In genomic region chr9:78476531-78477020, GRCm38 (mm10) we compare ENCODE assay signal across 9 mouse cellular contexts. TPM values are rescaled to one million over a fixed set of nuclear protein-coding genes. Genes with fewer than 3 reads are reported as not detected.
DNase-seq lines count a peak whose midpoint lies in the region; ATAC-seq and TF ChIP-seq lines count a peak whose summit lies in the region.
"Had no signal": no experiment of that assay in that cellular context is flagged by ENCODE, and none has a peak within 500 bp of the region (broad histone marks: within the 10 kb centered on the region; RNA-seq: fewer than 3 reads in every experiment).

No protein-coding gene starts in this region.

- H3K36me3 ChIP-seq in intestine, embryonic 14.5 days (ENCODE audit: control insufficient read depth, insufficient read depth, low read length) = peaks cover 63% of the 10 kb centered on the region
- H3K36me3 ChIP-seq in intestine, postnatal 0 days (ENCODE audit: control insufficient read depth, insufficient read depth) = peaks cover 36% of the 10 kb centered on the region
- H3K36me3 ChIP-seq in limb, embryonic 11.5 days (ENCODE audit: control insufficient read depth, insufficient read depth, low read length) = peaks cover 11% of the 10 kb centered on the region; the same call in 1 of the 2 replicates
- peaks cover 8% of the 10 kb centered on the region; the same call in 1 of the 2 replicates for H3K36me3 ChIP-seq in neural tube, embryonic 11.5 days (ENCODE audit: control insufficient read depth, insufficient read depth, low read length)

- peak; percentile 70 for DNase-seq in intestine, embryonic 14.5 days (ENCODE audit: low spot score)
- DNase-seq in embryo, embryonic 10.5 days (ENCODE audit: low spot score) = peak; percentile 65
- peak; percentile 60 for DNase-seq in limb, embryonic 11.5 days (ENCODE audit: low spot score)
- DNase-seq in neural tube, embryonic 11.5 days (ENCODE audit: low spot score) = no peak
- no peak for DNase-seq in frontal cortex, postnatal 10 days (ENCODE audit: low spot score in 2 of 2)
- DNase-seq in gastrocnemius, postnatal 14 days = no peak
- DNase-seq in lung, postnatal 10 days = no peak

- no peaks in the 10 kb centered on the region for H3K4me1 ChIP-seq in intestine, embryonic 14.5 days (replicated peaks; ENCODE audit: control insufficient read depth, insufficient read depth, low read length)
- H3K4me1 ChIP-seq in intestine, postnatal 0 days (replicated peaks; ENCODE audit: control insufficient read depth, insufficient read depth, low read length) = no peaks in the 10 kb centered on the region
- 0 out of 2 replicates have a peak, but pooled peaks cover 2% of the 10 kb centered on the region for H3K4me1 ChIP-seq in limb, embryonic 11.5 days (ENCODE audit: control insufficient read depth, insufficient read depth, low read length)
- H3K4me1 ChIP-seq in neural tube, embryonic 11.5 days (ENCODE audit: control insufficient read depth, insufficient read depth, low read length) = no peaks in the 10 kb centered on the region

- 0% methylated on average over 1 of the region's 1 CpGs for WGBS in intestine, embryonic 14.5 days
- WGBS in intestine, postnatal 0 days = 30% methylated on average over 1 of the region's 1 CpGs
- WGBS in limb, embryonic 11.5 days = 8% methylated on average over 1 of the region's 1 CpGs
- WGBS in neural tube, embryonic 11.5 days = 17% methylated on average over 1 of the region's 1 CpGs

- H3K27ac ChIP-seq in intestine, embryonic 14.5 days (ENCODE audit: low read depth) = no peak overlapping the region
- no peak overlapping the region for H3K27ac ChIP-seq in intestine, postnatal 0 days (ENCODE audit: low read depth, low read length)
- H3K27ac ChIP-seq in limb, embryonic 11.5 days (replicated peaks; ENCODE audit: low read depth, low read length) = no peak overlapping the region
- no peak overlapping the region for H3K27ac ChIP-seq in neural tube, embryonic 11.5 days (ENCODE audit: low read depth, low read length)
- H3K27ac ChIP-seq: macrophage had no signal

- no peaks in the 10 kb centered on the region for H3K9me3 ChIP-seq in intestine, embryonic 14.5 days (ENCODE audit: control insufficient read depth, low read length)
- H3K9me3 ChIP-seq in intestine, postnatal 0 days (ENCODE audit: control insufficient read depth) = no peaks in the 10 kb centered on the region
- H3K9me3 ChIP-seq in limb, embryonic 11.5 days (ENCODE audit: control insufficient read depth, low read length) = no peaks in the 10 kb centered on the region
- no peaks in the 10 kb centered on the region for H3K9me3 ChIP-seq in neural tube, embryonic 11.5 days (ENCODE audit: control insufficient read depth, low read length)

- no peak overlapping the region for H3K9ac ChIP-seq in intestine, embryonic 14.5 days (ENCODE audit: low read length)
- no peak overlapping the region for H3K9ac ChIP-seq in intestine, postnatal 0 days (ENCODE audit: low read depth, low read length)
- H3K9ac ChIP-seq in limb, embryonic 11.5 days (ENCODE audit: low read length) = no peak overlapping the region
- no peak overlapping the region for H3K9ac ChIP-seq in neural tube, embryonic 11.5 days (ENCODE audit: low read length)

- peak; percentile 41 for ATAC-seq in intestine, embryonic 14.5 days (replicated peaks; ENCODE audit: low FRiP score, low TSS enrichment, low read depth)
- no peak for ATAC-seq in intestine, postnatal 0 days
- ATAC-seq in limb, embryonic 11.5 days (ENCODE audit: insufficient number of reproducible peaks, low FRiP score, low TSS enrichment, low read depth) = peak; percentile 10
- 0 out of 2 replicates have a peak, but pooled peaks have one; percentile 3 for ATAC-seq in neural tube, embryonic 11.5 days (ENCODE audit: insufficient read depth, low FRiP score, low TSS enrichment)

- intact Hi-C loops in gastrocnemius, postnatal 14 days (cut with DNase I; ENCODE audit: low total_unique reads) = loop anchor here (10.0 kb wide), 1 partner anchor 48 kb away; no protein-coding TSS in a partner anchor

- H3K4me2 ChIP-seq in intestine, embryonic 14.5 days (ENCODE audit: low read length) = no peak overlapping the region
- H3K4me2 ChIP-seq in intestine, postnatal 0 days (replicated peaks; ENCODE audit: low read depth) = no peak overlapping the region
- no peak overlapping the region for H3K4me2 ChIP-seq in limb, embryonic 11.5 days (ENCODE audit: low read depth, severe bottlenecking)
- H3K4me2 ChIP-seq in neural tube, embryonic 11.5 days (ENCODE audit: low read depth) = no peak overlapping the region

- no peak overlapping the region for H3K4me3 ChIP-seq in intestine, embryonic 14.5 days (ENCODE audit: low read depth, low read length)
- H3K4me3 ChIP-seq in intestine, postnatal 0 days (ENCODE audit: low read depth, low read length) = no peak overlapping the region
- H3K4me3 ChIP-seq in limb, embryonic 11.5 days (ENCODE audit: low read depth, low read length) = no peak overlapping the region
- no peak overlapping the region for H3K4me3 ChIP-seq in neural tube, embryonic 11.5 days (ENCODE audit: low read depth, low read length)

- no peaks in the 10 kb centered on the region for H3K27me3 ChIP-seq in intestine, embryonic 14.5 days (replicated peaks; ENCODE audit: control insufficient read depth, insufficient read depth, low read length)
- no peaks in the 10 kb centered on the region for H3K27me3 ChIP-seq in intestine, postnatal 0 days (replicated peaks; ENCODE audit: control insufficient read depth, insufficient read depth, low read length)
- no peaks in the 10 kb centered on the region for H3K27me3 ChIP-seq in limb, embryonic 11.5 days (ENCODE audit: control insufficient read depth, insufficient read depth, low read length)
- no peaks in the 10 kb centered on the region for H3K27me3 ChIP-seq in neural tube, embryonic 11.5 days (ENCODE audit: control insufficient read depth, insufficient read depth, low read length)

- TF ChIP-seq CTCF in intestine, postnatal 0 days (IDR thresholded peaks at IDR 0.05; ENCODE audit: low read depth) = no peak

RNA-seq across cellular contexts. Expression of gene Eef1a1, which starts 12.4 kb away (rescaled TPM):
- 5,695 and 6,055 TPM in 2 replicates for polyA plus RNA-seq in intestine, embryonic 14.5 days (2014; fragmentation: Nextera tagmentation; extraction: Ambion mirVana)
- 1,954 and 2,041 TPM in 2 replicates for polyA plus RNA-seq in intestine, postnatal 0 days (2015; fragmentation: Nextera tagmentation; extraction: Ambion mirVana)
- polyA plus RNA-seq in limb, embryonic 11.5 days (2014; fragmentation: Nextera tagmentation; extraction: Ambion mirVana) = 5,036 and 5,240 TPM in 2 replicates
- polyA plus RNA-seq in neural tube, embryonic 11.5 days (2014; fragmentation: Nextera tagmentation; extraction: Ambion mirVana) = 4,747 and 4,837 TPM in 2 replicates
- 1,000 to 10,000 TPM; 1,398 to 1,669 TPM for total RNA-seq in gastrocnemius, postnatal 14 days (2021)

RNA-seq across cellular contexts. Expression of gene Gm17324, which starts 28.0 kb away (rescaled TPM):
- polyA plus RNA-seq in intestine, embryonic 14.5 days (2014; fragmentation: Nextera tagmentation; extraction: Ambion mirVana) = 0.44 TPM in 1 of 2 replicates, not detected in the other
- polyA plus RNA-seq in intestine, postnatal 0 days (2015; fragmentation: Nextera tagmentation; extraction: Ambion mirVana) = 0.17 and 0.39 TPM in 2 replicates
- 0.36 and 0.54 TPM in 2 replicates for polyA plus RNA-seq in limb, embryonic 11.5 days (2014; fragmentation: Nextera tagmentation; extraction: Ambion mirVana)
- 1.0 TPM in 1 of 2 replicates, not detected in the other for polyA plus RNA-seq in neural tube, embryonic 11.5 days (2014; fragmentation: Nextera tagmentation; extraction: Ambion mirVana)
- not detected for total RNA-seq in gastrocnemius, postnatal 14 days (2021)
- polyA plus RNA-seq: macrophage had no signal

RNA-seq across cellular contexts. Expression of gene Mto1, which starts 28.6 kb away (rescaled TPM):
- polyA plus RNA-seq in intestine, embryonic 14.5 days (2014; fragmentation: Nextera tagmentation; extraction: Ambion mirVana) = 25.5 and 26.8 TPM in 2 replicates
- 8.2 and 8.4 TPM in 2 replicates for polyA plus RNA-seq in intestine, postnatal 0 days (2015; fragmentation: Nextera tagmentation; extraction: Ambion mirVana)
- 22.1 and 22.6 TPM in 2 replicates for polyA plus RNA-seq in limb, embryonic 11.5 days (2014; fragmentation: Nextera tagmentation; extraction: Ambion mirVana)
- polyA plus RNA-seq in neural tube, embryonic 11.5 days (2014; fragmentation: Nextera tagmentation; extraction: Ambion mirVana) = 23.1 and 23.4 TPM in 2 replicates
- 10 to 100 TPM; 14.4 to 17.3 TPM for total RNA-seq in gastrocnemius, postnatal 14 days (2021)

RNA-seq across cellular contexts. Expression of gene Cgas, which starts 33.5 kb away (rescaled TPM):
- polyA plus RNA-seq in intestine, embryonic 14.5 days (2014; fragmentation: Nextera tagmentation; extraction: Ambion mirVana) = 1.9 and 2.4 TPM in 2 replicates
- 0.96 and 1.1 TPM in 2 replicates for polyA plus RNA-seq in intestine, postnatal 0 days (2015; fragmentation: Nextera tagmentation; extraction: Ambion mirVana)
- polyA plus RNA-seq in limb, embryonic 11.5 days (2014; fragmentation: Nextera tagmentation; extraction: Ambion mirVana) = 0.92 and 1.3 TPM in 2 replicates
- 0.84 and 0.93 TPM in 2 replicates for polyA plus RNA-seq in neural tube, embryonic 11.5 days (2014; fragmentation: Nextera tagmentation; extraction: Ambion mirVana)
- under 1 TPM; 0.29 to 0.31 TPM for total RNA-seq in gastrocnemius, postnatal 14 days (2021)

Comparison
In these comparisons a context has a peak if more than half of its experiments do, and no peak if none do; other contexts are left out.
1. DNase-seq: peak in intestine, embryonic 14.5 days (single experiment), embryo, embryonic 10.5 days (single experiment) and limb, embryonic 11.5 days (single experiment); none in neural tube, embryonic 11.5 days (single experiment), frontal cortex, postnatal 10 days (0 of 2), gastrocnemius, postnatal 14 days (single experiment) and lung, postnatal 10 days (single experiment).